ENCODE assay signal across 8 mouse cellular contexts in the genomic region with DNA sequence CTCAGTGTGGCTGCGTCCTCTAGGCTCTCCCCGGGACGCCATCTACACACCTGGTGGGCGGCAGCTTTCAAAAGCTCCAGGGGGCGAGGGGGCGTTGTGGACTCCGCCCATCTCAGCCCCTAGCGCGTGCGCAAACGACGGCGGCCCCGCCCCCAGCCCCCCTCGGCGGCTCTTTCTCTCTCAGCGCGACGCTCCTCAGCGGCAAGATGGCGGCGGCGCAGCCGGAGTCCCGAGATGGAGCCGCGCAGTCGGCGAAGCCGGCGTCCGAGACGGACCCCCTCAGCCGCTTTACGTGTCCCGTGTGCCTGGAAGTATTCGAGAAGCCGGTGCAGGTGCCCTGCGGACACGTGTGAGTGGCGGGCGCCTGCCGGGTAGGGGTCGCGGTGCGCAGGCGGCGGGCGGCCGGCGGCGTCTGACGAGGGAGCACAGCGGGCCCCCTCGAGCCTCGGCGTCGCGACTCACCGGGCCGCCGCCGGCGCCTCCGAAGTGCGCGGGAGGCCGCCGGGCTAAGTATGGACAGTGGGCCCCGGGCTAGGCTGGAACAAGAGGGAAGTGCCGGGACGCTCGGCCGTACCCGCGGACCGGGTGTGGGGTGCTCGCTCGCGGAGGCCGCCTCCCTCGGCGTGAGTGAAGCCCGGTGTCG. TPM values are rescaled to one million over a fixed set of nuclear protein-coding genes. Genes with fewer than 3 reads are reported as not detected.
A peak's percentile ranks its signal among the peaks of the same experiment; 100 is the strongest.
DNase-seq lines count a peak whose midpoint lies in the region; ATAC-seq and TF ChIP-seq lines count a peak whose summit lies in the region.

No protein-coding gene starts in this region.

- H3K27ac ChIP-seq in forebrain, embryonic 12.5 days: peak overlapping the region; percentile 86
- H3K27ac ChIP-seq in heart, postnatal 0 days (ENCODE audit: low read depth): peak overlapping the region; percentile 86
- H3K27ac ChIP-seq in lung, embryonic 14.5 days (ENCODE audit: low read depth): peak overlapping the region; percentile 75
- H3K27ac ChIP-seq in olfactory bulb, adult 2 months (ENCODE audit: insufficient read depth, low read depth, low read length): peak overlapping the region; percentile 86

- ATAC-seq in forebrain, embryonic 12.5 days (ENCODE audit: low FRiP score): peak; percentile 92
- ATAC-seq in heart, postnatal 0 days (ENCODE audit: insufficient read depth, low read depth): peak; percentile 90
- peak; percentile 85 for ATAC-seq in lung, embryonic 14.5 days (ENCODE audit: insufficient read depth)

- peaks cover 52% of the 10 kb centered on the region for H3K4me1 ChIP-seq in E14TG2a.4 (replicated peaks; ENCODE audit: low read depth, low read length)
- peaks cover 26% of the 10 kb centered on the region for H3K4me1 ChIP-seq in forebrain, embryonic 12.5 days
- peaks cover 24% of the 10 kb centered on the region for H3K4me1 ChIP-seq in heart, postnatal 0 days (ENCODE audit: control insufficient read depth, insufficient read depth)
- peaks cover 16% of the 10 kb centered on the region for H3K4me1 ChIP-seq in lung, embryonic 14.5 days (ENCODE audit: insufficient read depth)
- H3K4me1 ChIP-seq in olfactory bulb, adult 2 months (ENCODE audit: control insufficient read depth, insufficient read depth, low read length): peaks cover 14% of the 10 kb centered on the region

- TF ChIP-seq CTCF in E14TG2a.4 (conservative IDR thresholded peaks at IDR 0.05; ENCODE audit: low read length): no peak
- no peak for TF ChIP-seq CTCF in heart, postnatal 0 days (IDR thresholded peaks at IDR 0.05; ENCODE audit: low read depth)
- 0 out of 2 replicates have a peak, but pooled peaks have one; percentile 0 for TF ChIP-seq CTCF in lung, embryonic 14.5 days (IDR thresholded peaks at IDR 0.05; ENCODE audit: low read depth)
- TF ChIP-seq CTCF in olfactory bulb, adult 2 months (IDR thresholded peaks at IDR 0.05; ENCODE audit: insufficient read depth, low read depth, low read length): no peak

- H3K4me3 ChIP-seq in E14TG2a.4 (replicated peaks; ENCODE audit: low read length): peak overlapping the region; percentile 96
- H3K4me3 ChIP-seq in forebrain, embryonic 12.5 days (replicated peaks): peak overlapping the region; percentile 94
- H3K4me3 ChIP-seq in heart, postnatal 0 days (ENCODE audit: low read depth, low read length): peak overlapping the region; percentile 93
- peak overlapping the region; percentile 99 for H3K4me3 ChIP-seq in lung, embryonic 14.5 days (ENCODE audit: low read depth, low read length)
- peak overlapping the region; percentile 94 for H3K4me3 ChIP-seq in olfactory bulb, adult 2 months (ENCODE audit: insufficient read depth, low read depth, low read length)

- H3K27me3 ChIP-seq in E14TG2a.4 (ENCODE audit: insufficient read depth, low read length): no peaks in the 10 kb centered on the region
- H3K27me3 ChIP-seq in forebrain, embryonic 12.5 days: no peaks in the 10 kb centered on the region
- H3K27me3 ChIP-seq in heart, postnatal 0 days (ENCODE audit: control insufficient read depth, insufficient read depth, low read length): no peaks in the 10 kb centered on the region
- no peaks in the 10 kb centered on the region for H3K27me3 ChIP-seq in lung, embryonic 14.5 days (ENCODE audit: insufficient read depth, low read length)

- peak overlapping the region; percentile 91 for H3K4me2 ChIP-seq in forebrain, embryonic 12.5 days
- H3K4me2 ChIP-seq in heart, postnatal 0 days (ENCODE audit: low read depth, low read length): peak overlapping the region; percentile 92
- peak overlapping the region; percentile 79 for H3K4me2 ChIP-seq in lung, embryonic 14.5 days

- no peak for TF ChIP-seq EP300 in heart, postnatal 0 days (IDR thresholded peaks at IDR 0.05; ENCODE audit: low read depth)

- H3K9ac ChIP-seq in forebrain, embryonic 12.5 days: peak overlapping the region; percentile 91
- peak overlapping the region; percentile 87 for H3K9ac ChIP-seq in heart, postnatal 0 days (replicated peaks; ENCODE audit: low read depth, low read length)
- peak overlapping the region; percentile 90 for H3K9ac ChIP-seq in lung, embryonic 14.5 days

- no peaks in the 10 kb centered on the region for H3K9me3 ChIP-seq in E14TG2a.4 (ENCODE audit: low read length)
- H3K9me3 ChIP-seq in forebrain, embryonic 12.5 days: no peaks in the 10 kb centered on the region
- no peaks in the 10 kb centered on the region for H3K9me3 ChIP-seq in heart, postnatal 0 days (replicated peaks; ENCODE audit: control insufficient read depth, low read length)
- H3K9me3 ChIP-seq in lung, embryonic 14.5 days (ENCODE audit: low read depth, low read length): no peaks in the 10 kb centered on the region

- H3K36me3 ChIP-seq in E14TG2a.4 (ENCODE audit: insufficient read depth, low read length): peaks cover 42% of the 10 kb centered on the region
- H3K36me3 ChIP-seq in forebrain, embryonic 12.5 days (replicated peaks): peaks cover 27% of the 10 kb centered on the region
- peaks cover 8% of the 10 kb centered on the region; the same call in 1 of the 2 replicates for H3K36me3 ChIP-seq in heart, postnatal 0 days (replicated peaks; ENCODE audit: control insufficient read depth, insufficient read depth, low read length)
- H3K36me3 ChIP-seq in lung, embryonic 14.5 days (ENCODE audit: insufficient read depth): peaks cover 36% of the 10 kb centered on the region

- WGBS in forebrain, embryonic 12.5 days: under 1% methylated on average over 85 of the region's 85 CpGs
- WGBS in heart, postnatal 0 days: under 1% methylated on average over 67 of the region's 85 CpGs
- WGBS in lung, embryonic 14.5 days: under 1% methylated on average over 85 of the region's 85 CpGs
- WGBS in olfactory bulb, adult 2 months: under 1% methylated on average over 85 of the region's 85 CpGs

- peak; percentile 70 for DNase-seq in c-Kit-positive CD71-negative TER-119-negative erythroid progenitor cells, embryonic 14.5 days (ENCODE audit: low read depth)
- peak; percentile 79 for DNase-seq in heart, postnatal 0 days (ENCODE audit: low spot score)
- DNase-seq in kidney, postnatal 36 days: peak; percentile 88 to 97
- peak; percentile 91 for DNase-seq in lung, embryonic 14.5 days
- peak; percentile 83 to 85 for DNase-seq in thymus, adult 18-20 months

- peak; percentile 90 for TF ChIP-seq POLR2A in olfactory bulb, adult 2 months (IDR thresholded peaks at IDR 0.05; ENCODE audit: insufficient read depth, low read depth, low read length)

RNA-seq across cellular contexts. Expression of a gene that starts 10.7 kb away (rescaled TPM):
- 19.6 and 23.0 TPM in 2 replicates for polyA plus RNA-seq in forebrain, embryonic 12.5 days (2016; fragmentation: Nextera tagmentation; extraction: Ambion mirVana)
- 17.2 and 17.6 TPM in 2 replicates for total RNA-seq in heart, postnatal 0 days (2014; rRNA removed; ENCODE audit: low replicate concordance)
- polyA plus RNA-seq in heart, postnatal 0 days (2015; fragmentation: Nextera tagmentation; extraction: Ambion mirVana): 9.1 and 12.2 TPM in 2 replicates
- polyA plus RNA-seq in lung, embryonic 14.5 days (2014; fragmentation: Nextera tagmentation; extraction: Ambion mirVana): 15.6 and 16.4 TPM in 2 replicates
- not detected in 2 replicates for polyA plus RNA-seq in olfactory bulb, adult 2 months (2012; ENCODE audit: insufficient read depth, insufficient read length, low replicate concordance, missing spikeins)

RNA-seq across cellular contexts. Expression of a gene that starts 10.9 kb away (rescaled TPM):
- 126 and 129 TPM in 2 replicates for polyA plus RNA-seq in forebrain, embryonic 12.5 days (2016; fragmentation: Nextera tagmentation; extraction: Ambion mirVana)
- total RNA-seq in heart, postnatal 0 days (2014; rRNA removed; ENCODE audit: low replicate concordance): 90.0 and 102 TPM in 2 replicates
- polyA plus RNA-seq in heart, postnatal 0 days (2015; fragmentation: Nextera tagmentation; extraction: Ambion mirVana): 63.6 and 73.9 TPM in 2 replicates
- polyA plus RNA-seq in lung, embryonic 14.5 days (2014; fragmentation: Nextera tagmentation; extraction: Ambion mirVana): 94.7 and 98.7 TPM in 2 replicates
- polyA plus RNA-seq in olfactory bulb, adult 2 months (2012; ENCODE audit: insufficient read depth, insufficient read length, low replicate concordance, missing spikeins): not detected in 2 replicates

RNA-seq across cellular contexts. Expression of a gene that starts 34.6 kb away (rescaled TPM):
- 11.8 and 14.6 TPM in 2 replicates for polyA plus RNA-seq in forebrain, embryonic 12.5 days (2016; fragmentation: Nextera tagmentation; extraction: Ambion mirVana)
- total RNA-seq in heart, postnatal 0 days (2014; rRNA removed; ENCODE audit: low replicate concordance): 1.5 TPM in 1 of 2 replicates, not detected in the other
- 6.0 and 7.0 TPM in 2 replicates for polyA plus RNA-seq in heart, postnatal 0 days (2015; fragmentation: Nextera tagmentation; extraction: Ambion mirVana)
- 152 and 162 TPM in 2 replicates for polyA plus RNA-seq in lung, embryonic 14.5 days (2014; fragmentation: Nextera tagmentation; extraction: Ambion mirVana)
- polyA plus RNA-seq in olfactory bulb, adult 2 months (2012; ENCODE audit: insufficient read depth, insufficient read length, low replicate concordance, missing spikeins): not detected in 2 replicates

Comparison
In these comparisons a context has a peak if more than half of its experiments do, and no peak if none do; other contexts are left out.
1. Peak in every context shown above with its lines: DNase-seq, ATAC-seq, H3K4me3 ChIP-seq and H3K27ac ChIP-seq.
2. RNA of a gene that starts 10.7 kb away (polyA plus RNA-seq): 19.6 to 23.0 TPM in forebrain, embryonic 12.5 days, 15.6 to 16.4 TPM in lung, embryonic 14.5 days and 9.1 to 12.2 TPM in heart, postnatal 0 days; not detected in olfactory bulb, adult 2 months; every median in the first group is over 10 times any median in the second.